Mouse (Mus musculus) embryonic stem cell, embryonic (primary cell): ENCODE data around the gene Pikfyve.

Experiments used
- CTCF ChIA-PET, 4 experiments: fragments of 300-600 bp in 2 of 4; fragments of 350-600 bp in 2 of 4; sonication (Branson Sonifier 250); formaldehyde crosslinking; loops; one replicate each; lab custom pipeline; 2022; ENCODE audit warnings: inconsistent platforms in 2 of 4; lab: Charles Lee
- POLR2A ChIA-PET, 4 experiments: fragments of 300-600 bp in 2 of 4; fragments of 350-600 bp in 2 of 4; sonication (Branson Sonifier 250); formaldehyde crosslinking; loops; one replicate each; lab custom pipeline; 2022; ENCODE audit warnings: antibody characterized with exemption in 4 of 4, inconsistent platforms in 1 of 4; lab: Charles Lee

Pikfyve gene

DNA sequence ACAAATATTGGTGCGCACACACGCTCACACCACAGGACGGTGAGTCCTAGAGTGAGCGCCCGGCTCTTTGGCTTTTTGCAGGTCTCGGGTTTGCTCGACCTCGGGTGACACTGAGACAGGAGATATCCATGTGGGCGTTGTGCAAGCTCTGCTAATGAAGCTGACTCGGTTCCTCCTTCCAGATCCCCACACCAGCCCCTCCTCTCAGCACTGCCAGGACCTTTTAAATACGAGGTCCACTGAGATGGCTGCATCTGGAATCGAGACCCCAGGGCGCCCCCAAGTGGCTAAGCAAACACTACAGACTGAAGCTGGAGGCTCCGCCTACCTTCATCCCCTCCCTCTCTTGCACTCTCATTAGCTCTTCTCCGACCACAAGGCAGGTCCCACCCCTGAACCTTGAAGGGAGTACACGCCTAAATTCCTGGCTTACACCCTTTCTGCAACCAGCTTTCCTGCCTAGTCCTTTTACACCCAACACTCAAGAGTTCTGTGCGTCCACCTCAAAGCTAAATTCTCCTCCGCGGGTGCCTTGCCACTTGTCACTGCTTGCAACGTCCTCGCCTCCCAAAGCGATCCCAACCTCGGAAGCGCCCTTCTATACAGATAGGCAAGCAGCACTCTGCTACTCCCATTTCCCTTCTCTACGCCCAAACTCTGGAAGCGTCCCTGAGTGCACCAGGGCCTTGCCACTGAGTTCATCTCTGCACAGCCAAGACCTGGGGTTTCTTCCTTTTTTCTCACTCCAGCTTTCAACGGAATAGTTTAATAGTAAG lies 8.2 kb upstream of the Pikfyve start:
- CTCF ChIA-PET = interaction anchor here (0.5 to 2.5 kb wide), 33 partner anchors 8 to 561 kb away, joined by 3 to 22 read pairs (median 3); partner anchors contain the start of genes Ccnyl1 (in 2 of the 4), Pikfyve (in 2 of the 4), Fzd5 (in 1 of the 4) and Idh1 (in 1 of the 4)
- POLR2A ChIA-PET = interaction anchor here in 3 of 4 experiments (0.6 to 6.0 kb wide), 79 partner anchors 8 to 1685 kb away, joined by 3 to 42 read pairs (median 4); partner anchors contain the start of genes Ccnyl1 (in 3 of the 3), Creb1 (in 3 of the 3), Fzd5 (in 3 of the 3) and Pikfyve (in 3 of the 3)

DNA sequence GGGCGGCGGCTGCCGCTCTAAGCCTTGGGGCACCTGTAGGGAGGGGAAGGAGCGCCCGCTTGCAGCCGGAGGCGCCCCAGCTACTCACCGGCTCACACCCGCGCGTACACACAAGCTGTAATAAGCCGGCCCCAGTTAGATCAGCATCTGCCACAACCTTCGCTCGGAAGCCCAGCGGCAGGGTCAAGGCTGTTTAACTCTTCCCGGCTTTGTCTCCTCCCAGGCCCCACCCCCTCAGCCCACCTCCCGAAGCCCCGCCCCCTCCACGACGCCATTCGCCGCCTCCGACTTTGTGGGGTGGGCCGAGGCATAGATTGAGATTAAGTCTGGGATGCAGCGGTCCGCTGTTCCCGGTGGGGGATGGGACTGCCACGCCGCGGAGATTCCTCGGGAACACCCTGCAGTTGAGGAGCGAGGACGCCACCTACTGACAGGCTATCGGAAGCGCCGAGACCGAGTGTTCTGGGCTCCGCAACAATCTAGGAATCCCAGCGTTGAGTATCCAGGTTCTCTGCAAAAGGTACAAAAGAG lies 7.5 kb upstream of the Pikfyve start:
- POLR2A ChIA-PET = interaction anchor here in 3 of 4 experiments (0.8 to 6.0 kb wide), 77 partner anchors 8 to 1684 kb away, joined by 3 to 42 read pairs (median 4); partner anchors contain the start of genes Ccnyl1 (in 3 of the 3), Creb1 (in 3 of the 3), Fzd5 (in 3 of the 3) and Pikfyve (in 3 of the 3)
- CTCF ChIA-PET = interaction anchor here (0.5 to 2.5 kb wide), 32 partner anchors 7 to 562 kb away, joined by 3 to 22 read pairs (median 4); partner anchors contain the start of genes Ccnyl1 (in 2 of the 4), Pikfyve (in 2 of the 4), Idh1 (in 1 of the 4) and Mettl21a (in 1 of the 4)

DNA sequence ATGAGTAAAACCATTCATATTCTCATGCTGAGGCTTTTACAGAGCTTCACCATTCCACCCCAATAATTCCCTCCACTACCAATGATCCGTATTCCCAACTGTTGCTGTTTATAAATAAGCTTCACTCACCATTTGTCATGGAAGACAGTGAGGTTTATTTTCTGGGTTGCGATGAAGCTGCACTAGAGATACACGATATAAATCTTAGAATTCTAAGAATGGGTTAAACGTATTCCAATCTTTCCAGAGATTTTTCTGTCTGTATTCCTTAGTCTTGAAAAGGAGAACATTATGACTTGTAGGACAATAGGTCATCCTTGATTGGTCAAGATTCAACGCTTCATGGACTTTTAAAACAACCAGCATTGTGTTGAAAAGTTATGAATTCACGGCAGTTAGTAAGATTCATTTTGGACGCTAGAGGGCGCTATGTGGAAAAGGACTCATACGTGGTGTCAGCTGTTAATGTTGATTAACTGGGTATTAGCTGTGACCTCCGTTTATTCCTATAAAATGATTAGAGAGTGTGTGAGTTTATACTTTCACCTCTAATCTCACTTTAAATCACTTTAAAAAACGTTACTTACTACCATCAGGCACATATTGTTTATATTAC lies 6.7 kb upstream of the Pikfyve start:
- CTCF ChIA-PET = interaction anchor here (0.5 to 2.5 kb wide), 8 partner anchors 8 to 344 kb away, joined by 3 to 22 read pairs (median 3); no protein-coding TSS in a partner anchor
- POLR2A ChIA-PET = interaction anchor here in 3 of 4 experiments (0.7 to 6.0 kb wide), 13 partner anchors 7 to 647 kb away, joined by 3 to 42 read pairs (median 4); partner anchors contain the start of genes Pikfyve (in 2 of the 3), Creb1 (in 1 of the 3) and Idh1 (in 1 of the 3)

DNA sequence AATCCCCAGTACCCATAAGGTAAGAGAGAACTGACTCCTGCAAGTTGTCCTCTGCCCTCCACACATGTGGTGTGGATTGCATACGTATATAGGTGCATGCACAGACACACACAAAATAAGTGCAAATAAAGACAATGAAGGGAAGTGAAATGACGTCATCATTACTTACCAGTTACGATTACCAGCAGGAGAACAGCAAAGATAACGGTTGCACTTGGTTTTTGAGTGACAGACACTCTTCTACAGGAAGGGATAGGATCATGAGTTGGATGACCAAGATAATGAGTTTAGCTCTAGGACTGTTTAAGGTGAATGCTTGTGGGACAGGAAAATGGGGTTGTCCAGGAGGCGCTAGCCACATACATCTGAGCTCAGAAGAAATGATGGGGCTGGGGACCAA lies 5.0 kb upstream of the Pikfyve start:
- POLR2A ChIA-PET = interaction anchor here in 1 of 4 experiments (0.6 kb wide), 1 partner anchor 157 kb away, joined by 4 read pairs; no protein-coding TSS in a partner anchor
- CTCF ChIA-PET = no interaction called here

DNA sequence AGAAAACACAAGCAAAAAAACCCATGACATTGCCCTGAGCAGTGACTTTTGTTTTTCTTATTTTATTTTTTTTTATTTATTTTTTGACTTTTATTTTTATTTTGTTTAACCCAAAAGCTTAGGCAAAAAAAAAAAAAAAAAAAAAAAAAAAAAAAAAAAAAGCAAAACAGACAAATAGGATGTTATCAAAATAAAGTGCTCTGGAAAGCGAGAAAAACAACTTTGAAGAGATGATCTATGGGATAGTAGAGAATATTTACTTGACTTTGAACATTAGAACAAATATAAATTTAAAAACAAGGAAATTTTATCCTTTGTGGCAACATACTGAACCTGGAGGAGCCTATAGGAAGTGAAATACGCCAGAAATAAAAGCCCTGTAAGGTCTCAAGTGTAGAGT lies 2.5 kb upstream of the Pikfyve start:
- ChIA-PET CTCF (no interaction called here), POLR2A (no interaction called here)

- ChIA-PET CTCF (interaction anchor here in 1 of 4 experiments (1.0 kb wide), 1 partner anchor 37 kb away, joined by 3 read pairs; no protein-coding TSS in a partner anchor), POLR2A (interaction anchor here in 3 of 4 experiments (0.8 to 2.3 kb wide), 14 partner anchors 9 to 1515 kb away, joined by 3 to 18 read pairs (median 4); partner anchors contain the start of genes Ccnyl1 (in 1 of the 3), Klf7 (in 1 of the 3) and Rpe (in 1 of the 3))
These were observed 1.5 kb upstream of the Pikfyve start for GRCm38 (mm10) chr1:65185011-65185410.

DNA sequence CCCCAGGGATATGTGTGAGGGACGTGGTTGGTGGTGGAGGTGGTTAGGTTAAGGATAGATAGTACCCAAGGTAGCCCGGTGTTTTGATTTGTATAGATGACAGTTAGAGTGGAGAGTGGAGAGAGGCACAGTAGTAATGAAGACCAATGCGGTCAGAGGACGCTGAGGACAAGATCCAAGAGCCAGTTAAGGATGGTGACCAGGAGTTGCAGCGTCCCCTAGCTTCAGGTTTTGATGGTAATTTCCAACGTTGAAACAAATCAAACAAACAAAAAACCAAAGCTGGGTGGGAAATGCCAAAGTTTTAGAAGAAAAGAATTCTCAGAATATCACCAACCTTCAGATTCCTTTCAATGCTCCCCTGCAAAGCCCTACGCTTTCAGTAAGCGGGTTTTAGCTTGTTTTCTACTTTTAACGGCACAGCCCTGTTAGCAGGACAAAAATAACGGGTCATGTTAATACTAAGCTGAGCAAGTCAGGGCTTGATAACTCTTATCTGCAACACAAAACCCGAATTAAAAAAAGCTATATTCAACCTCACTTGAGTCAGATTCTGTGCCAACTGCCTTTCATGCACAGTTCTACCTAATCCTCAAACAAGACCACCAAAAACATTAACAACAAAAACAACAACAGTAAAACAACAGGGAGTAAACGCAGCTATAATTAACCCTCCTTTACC lies 818 bp upstream of the Pikfyve start:
- ChIA-PET CTCF (interaction anchor here (0.5 to 1.4 kb wide), 13 partner anchors 7 to 1632 kb away, joined by 3 to 12 read pairs (median 3); partner anchors contain the start of genes Fzd5 (in 1 of the 4) and Kansl1l (in 1 of the 4)), POLR2A (interaction anchor here in 3 of 4 experiments (0.6 to 3.6 kb wide), 49 partner anchors 8 to 1600 kb away, joined by 3 to 42 read pairs (median 4); partner anchors contain the start of genes Ccnyl1 (in 3 of the 3), Mettl21a (in 2 of the 3), Rpe (in 2 of the 3) and Creb1 (in 1 of the 3))

DNA sequence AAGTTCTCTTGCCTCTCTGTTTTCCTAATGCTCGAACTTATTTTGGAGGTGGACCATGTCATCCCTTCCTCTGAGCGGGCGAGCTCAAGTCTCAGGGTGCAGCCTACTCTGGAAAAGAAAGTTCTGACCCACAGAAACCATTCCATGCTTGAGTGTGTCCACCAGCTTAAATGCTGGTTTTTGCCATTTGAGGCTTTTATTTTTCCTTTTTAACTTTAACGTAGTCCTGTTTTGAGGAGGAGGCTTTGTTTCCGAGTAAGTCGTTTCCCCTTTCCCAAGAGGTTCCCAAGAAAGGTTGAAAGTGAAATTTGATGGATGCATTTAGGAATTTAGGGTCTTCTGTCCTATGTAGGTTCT lies 569 bp downstream of the Pikfyve start:
- ChIA-PET POLR2A (interaction anchor here in 3 of 4 experiments (0.9 to 3.6 kb wide), 15 partner anchors 9 to 496 kb away, joined by 3 to 42 read pairs (median 8); partner anchors contain the start of genes Ccnyl1 (in 1 of the 3) and Fzd5 (in 1 of the 3)), CTCF (interaction anchor here in 2 of 4 experiments (1.1 to 1.4 kb wide), 3 partner anchors 9 to 449 kb away, joined by 3 read pairs; partner anchors contain the start of gene Fzd5 (in 1 of the 2))

- POLR2A ChIA-PET = interaction anchor here in 1 of 4 experiments (1.6 kb wide), 1 partner anchor 11 kb away, joined by 6 read pairs; no protein-coding TSS in a partner anchor
- CTCF ChIA-PET = interaction anchor here in 1 of 4 experiments (1.1 kb wide), 1 partner anchor 12 kb away, joined by 3 read pairs; no protein-coding TSS in a partner anchor
These were observed 3.7 kb downstream of the Pikfyve start for GRCm38 (mm10) chr1:65190172-65190571.

DNA sequence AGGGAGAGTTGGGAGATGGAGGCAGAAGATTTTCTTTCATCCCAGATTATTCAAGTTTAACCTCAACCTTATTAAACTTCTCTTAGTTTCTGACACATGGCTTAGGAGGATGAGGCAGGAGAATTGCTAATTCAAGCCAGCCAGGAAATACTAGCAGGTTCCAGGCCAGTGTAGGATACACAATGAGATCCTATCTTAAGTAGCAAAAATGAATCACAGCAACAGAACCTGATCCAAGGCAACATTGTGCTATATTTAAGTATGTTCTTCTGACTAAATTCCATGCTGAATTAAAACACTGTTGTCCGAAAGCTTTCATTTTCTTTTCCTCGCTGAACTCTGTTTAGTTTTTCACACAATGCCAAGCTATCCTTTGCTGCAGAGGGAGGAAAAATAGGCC lies 6.7 kb downstream of the Pikfyve start:
- ChIA-PET CTCF (no interaction called here), POLR2A (interaction anchor here in 1 of 4 experiments (0.7 to 1.2 kb wide), 2 partner anchors 47 to 1625 kb away, joined by 3 to 4 read pairs; no protein-coding TSS in a partner anchor)

- ChIA-PET CTCF (interaction anchor here in 1 of 4 experiments (1.2 kb wide), 1 partner anchor 13 kb away, joined by 4 read pairs; the partner anchor contains the start of gene Idh1), POLR2A (interaction anchor here in 2 of 4 experiments (1.6 to 2.7 kb wide), 2 partner anchors 11 to 12 kb away, joined by 7 to 14 read pairs; partner anchors contain the start of genes Idh1 (in 1 of the 2) and Pikfyve (in 1 of the 2))
These were observed 11.9 kb downstream of the Pikfyve start for GRCm38 (mm10) chr1:65198425-65198824.

DNA sequence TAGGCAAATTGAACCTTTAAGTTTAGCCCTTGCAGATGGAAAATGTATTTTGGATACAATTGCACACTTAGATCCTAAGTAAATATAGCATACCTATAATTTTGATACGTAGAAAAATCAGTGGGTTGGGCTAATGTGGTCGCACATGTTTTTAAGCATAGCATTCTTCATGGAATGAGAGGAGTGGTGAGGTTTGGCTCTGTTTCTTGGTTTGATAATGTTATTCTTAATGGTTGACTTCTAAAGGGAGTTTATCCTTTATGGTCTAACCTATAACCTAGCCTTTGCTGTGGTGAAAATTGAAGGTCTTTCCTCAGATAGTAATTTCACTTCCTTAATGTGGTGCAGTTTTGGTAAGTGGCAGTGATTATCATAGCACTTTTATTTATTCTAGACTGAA lies 12.4 kb downstream of the Pikfyve start:
- POLR2A ChIA-PET = interaction anchor here in 2 of 4 experiments (1.6 to 2.7 kb wide), 3 partner anchors 10 to 13 kb away, joined by 7 to 14 read pairs (median 11); partner anchors contain the start of genes Idh1 (in 2 of the 2) and Pikfyve (in 2 of the 2)
- CTCF ChIA-PET = interaction anchor here in 1 of 4 experiments (1.2 kb wide), 1 partner anchor 13 kb away, joined by 4 read pairs; the partner anchor contains the start of gene Idh1

GRCm38 (mm10) chr1:65204299-65204698 lies 17.8 kb downstream of the Pikfyve start:
- ChIA-PET POLR2A (no interaction called here), CTCF (no interaction called here)

DNA sequence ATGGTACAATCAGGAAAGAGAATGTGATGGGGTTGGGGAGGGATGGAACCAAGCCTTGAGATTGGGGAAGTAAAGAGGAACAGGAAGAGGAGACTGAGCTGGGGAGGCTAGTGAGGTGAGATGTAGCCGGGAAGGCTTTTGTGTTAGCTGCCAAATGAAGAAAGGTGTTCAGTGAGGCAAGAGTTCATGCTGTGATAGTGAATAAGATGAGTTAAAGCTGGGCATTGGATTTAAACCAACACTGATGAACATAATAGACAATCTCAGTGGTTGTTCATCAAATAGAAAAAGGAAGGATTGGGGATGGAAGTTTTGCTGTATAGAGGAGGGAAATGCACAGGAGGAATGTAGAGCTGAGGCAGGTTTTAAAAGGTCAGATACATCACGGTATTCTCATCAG lies 26.7 kb downstream of the Pikfyve start:
- POLR2A ChIA-PET = interaction anchor here in 2 of 4 experiments (1.0 to 1.5 kb wide), 3 partner anchors 8 to 26 kb away, joined by 3 to 5 read pairs (median 3); no protein-coding TSS in a partner anchor
- CTCF ChIA-PET = interaction anchor here in 1 of 4 experiments (0.5 kb wide), 1 partner anchor 39 kb away, joined by 8 read pairs; no protein-coding TSS in a partner anchor

GRCm38 (mm10) chr1:65217567-65217966 lies 31.1 kb downstream of the Pikfyve start:
- CTCF ChIA-PET = no interaction called here

GRCm38 (mm10) chr1:65217972-65218371 lies 31.5 kb downstream of the Pikfyve start:
- POLR2A ChIA-PET = no interaction called here
- CTCF ChIA-PET = no interaction called here

More at GRCm38 (mm10) chr1:65217567-65217966, 31.1 kb downstream of the Pikfyve start:
- POLR2A ChIA-PET = interaction anchor here in 1 of 4 experiments (1.5 kb wide), 1 partner anchor 39 kb away, joined by 3 read pairs; no protein-coding TSS in a partner anchor
